Mouse (Mus musculus) testis, adult 2 months (tissue): ENCODE data around the gene Mansc4. TPM values are rescaled to one million over a fixed set of nuclear protein-coding genes. Genes with fewer than 3 reads are reported as not detected.

ENCODE experiments used
- H3K27ac ChIP-seq: fragments of 200-500 bp; 2 replicates; pipeline ENCODE4 v1.5.1; 2012; ENCODE audit warnings: low read depth, low read length; ENCODE audit not compliant: control insufficient read depth, insufficient read depth
- H3K27me3 ChIP-seq: fragments of 200-500 bp; 2 replicates; pipeline ENCODE4 v1.6.1; 2012; ENCODE audit warnings: mild to moderate bottlenecking, low read length, moderate library complexity; ENCODE audit not compliant: control insufficient read depth, insufficient read depth
- H3K36me3 ChIP-seq: fragments of 200-500 bp; 2 replicates; pipeline ENCODE4 v1.6.1; 2012; ENCODE audit warnings: mild to moderate bottlenecking, low read length; ENCODE audit not compliant: control insufficient read depth, insufficient read depth
- H3K4me1 ChIP-seq: fragments of 200-500 bp; 2 replicates; pipeline ENCODE4 v1.6.1; 2012; ENCODE audit warnings: low read length; ENCODE audit not compliant: control insufficient read depth, insufficient read depth
- H3K4me3 ChIP-seq: fragments of 200-500 bp; 2 replicates; pipeline ENCODE4 v1.5.1; 2012; ENCODE audit warnings: low read depth, mild to moderate bottlenecking, low read length, moderate library complexity, mixed read lengths; ENCODE audit not compliant: control insufficient read depth
- CTCF ChIP-seq: fragments of 200-500 bp; IDR thresholded peaks from 2 replicates; pipeline ENCODE4 v1.5.1; 2012; ENCODE audit warnings: low read depth, mild to moderate bottlenecking, inconsistent platforms, low read length, moderate library complexity; ENCODE audit not compliant: control insufficient read depth, insufficient read depth, insufficient replicate concordance
- POLR2A ChIP-seq: fragments of 200-500 bp; IDR thresholded peaks from 2 replicates; pipeline ENCODE4 v1.6.1; 2012; ENCODE audit warnings: low read depth, mild to moderate bottlenecking, inconsistent platforms, low read length, moderate library complexity; ENCODE audit not compliant: control insufficient read depth
- polyA plus RNA-seq: library from polyadenylated mRNA; depleted of rRNA; stranded (reverse); fragments of >200 nt; gene quantifications from 2 replicates; pipeline ENCODE4 v1.2.3, GENCODE M21; 2012; rRNA removed

Mansc4 gene
- 1.1 and 1.3 TPM in 2 replicates for polyA plus RNA-seq

- Histone ChIP-seq H3K36me3 (no peaks in the 10 kb centered on the region), H3K4me3 (peak within 1 kb of the TSS; percentile 33), H3K27me3 (no peaks in the 10 kb centered on the region), H3K4me1 (peaks cover 15% of the 10 kb centered on the region), H3K27ac (peak within 1 kb of the TSS; percentile 53)
- TF ChIP-seq POLR2A (no peak), CTCF (no peak)
Measured at GRCm38 (mm10) chr6:147086594-147087225, at the start of gene Mansc4. Gene Mansc4 (minus strand): TSS chr6:147087032.

- TF ChIP-seq POLR2A = peak; percentile 27; the same call in 1 of the 2 replicates
- no peak for TF ChIP-seq CTCF
- Histone ChIP-seq H3K27ac (no peak overlapping the region), H3K36me3 (no peaks in the 10 kb centered on the region), H3K27me3 (no peaks in the 10 kb centered on the region), H3K4me1 (peaks cover 3% of the 10 kb centered on the region; the same call in 1 of the 2 replicates), H3K4me3 (peak overlapping the region; percentile 68)
Measured at GRCm38 (mm10) chr6:147127239-147127638, 40.4 kb upstream of the Mansc4 start.

GRCm38 (mm10) chr6:147121320-147121719 is 34.5 kb upstream of the Mansc4 start:
- Histone ChIP-seq H3K27me3 (no peaks in the 10 kb centered on the region), H3K27ac (no peak overlapping the region), H3K4me1 (no peaks in the 10 kb centered on the region), H3K4me3 (no peak overlapping the region), H3K36me3 (no peaks in the 10 kb centered on the region)
- TF ChIP-seq CTCF (no peak), POLR2A (no peak)

- Histone ChIP-seq H3K4me1 (no peaks in the 10 kb centered on the region), H3K4me3 (no peak overlapping the region), H3K27me3 (no peaks in the 10 kb centered on the region), H3K36me3 (no peaks in the 10 kb centered on the region), H3K27ac (no peak overlapping the region)
- TF ChIP-seq CTCF = no peak
- no peak for TF ChIP-seq POLR2A
Measured at GRCm38 (mm10) chr6:147118190-147118589, 31.4 kb upstream of the Mansc4 start.

- Histone ChIP-seq H3K4me1 (no peaks in the 10 kb centered on the region), H3K27ac (no peak overlapping the region), H3K36me3 (no peaks in the 10 kb centered on the region), H3K27me3 (no peaks in the 10 kb centered on the region), H3K4me3 (no peak overlapping the region)
- TF ChIP-seq CTCF (no peak), POLR2A (no peak)
Measured at GRCm38 (mm10) chr6:147117764-147118163, 30.9 kb upstream of the Mansc4 start.

- Histone ChIP-seq H3K4me3 (no peak overlapping the region), H3K27ac (no peak overlapping the region), H3K4me1 (no peaks in the 10 kb centered on the region), H3K27me3 (no peaks in the 10 kb centered on the region), H3K36me3 (no peaks in the 10 kb centered on the region)
- peak; percentile 59; the same call in 1 of the 2 replicates for TF ChIP-seq CTCF
- no peak for TF ChIP-seq POLR2A
Measured at GRCm38 (mm10) chr6:147116579-147116978, 29.7 kb upstream of the Mansc4 start.

GRCm38 (mm10) chr6:147109283-147109682 is 22.5 kb upstream of the Mansc4 start:
- Histone ChIP-seq H3K4me1 (no peaks in the 10 kb centered on the region), H3K4me3 (no peak overlapping the region), H3K36me3 (no peaks in the 10 kb centered on the region)

More at GRCm38 (mm10) chr6:147109283-147109682, 22.5 kb upstream of the Mansc4 start:
- Histone ChIP-seq H3K27ac (no peak overlapping the region), H3K27me3 (no peaks in the 10 kb centered on the region)
- TF ChIP-seq POLR2A (no peak), CTCF (no peak)
